Mouse (Mus musculus): ENCODE data around the gene Hadhb. TPM values are rescaled to one million over a fixed set of nuclear protein-coding genes. Genes with fewer than 3 reads are reported as not detected.

Hadhb gene
- 775 TPM for polyA plus RNA-seq (2014; fragmentation: Illumina TruSeq; extraction: RNeasy Lipid Tissue Mini Kit (QIAGEN cat#74804))

DNA sequence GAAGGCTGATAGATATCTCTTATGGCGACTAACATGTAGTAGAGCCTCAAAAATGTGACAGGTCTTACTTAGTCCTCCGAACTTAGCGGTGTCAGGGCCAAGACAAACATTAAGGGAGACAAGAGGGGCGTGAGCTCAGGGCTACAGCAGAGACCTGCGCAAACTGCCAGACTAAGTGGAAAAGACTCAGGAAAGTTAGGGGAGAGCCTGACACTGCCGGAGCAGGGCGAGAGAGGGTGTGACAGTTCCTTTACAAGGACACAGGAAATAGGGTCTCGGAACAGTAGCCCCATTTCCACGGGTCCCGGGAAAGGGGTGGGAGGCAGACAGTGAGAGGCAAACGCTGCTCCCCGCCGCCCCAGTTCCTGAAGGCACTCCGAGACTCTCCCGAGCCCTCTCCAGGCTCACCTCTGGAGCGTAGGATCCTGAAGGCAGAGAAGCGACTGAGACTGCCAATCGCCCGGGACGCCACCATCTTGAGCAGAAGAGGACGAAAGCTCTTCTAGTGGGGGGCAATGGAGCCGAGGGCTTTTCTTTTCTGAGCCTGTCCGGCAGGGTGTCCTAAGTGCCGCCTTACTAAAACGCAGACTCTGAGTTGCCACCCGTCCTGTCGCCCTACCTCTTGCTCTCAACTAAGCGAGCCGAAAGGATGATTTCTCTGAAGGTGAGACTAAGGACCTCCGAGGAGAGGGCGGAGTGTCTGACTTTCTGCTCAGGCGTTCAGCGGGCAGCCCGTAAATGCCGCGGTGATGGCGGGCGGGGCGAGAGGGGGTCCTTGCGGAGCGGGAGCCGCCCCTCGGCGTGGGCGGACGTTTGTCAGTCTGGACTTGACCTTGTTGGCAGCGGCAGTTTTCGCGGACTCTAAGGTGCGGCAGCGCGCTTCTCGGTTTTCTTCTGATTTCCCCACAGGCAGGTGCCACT lies at the start of gene Hadhb, which contains the start of gene Hadha:
Gene Hadhb, plus strand, starts transcription at position 775 of the 921 bp plus-strand sequence.
Gene Hadha, minus strand, starts transcription at position 689 of the 921 bp plus-strand sequence.

DNA sequence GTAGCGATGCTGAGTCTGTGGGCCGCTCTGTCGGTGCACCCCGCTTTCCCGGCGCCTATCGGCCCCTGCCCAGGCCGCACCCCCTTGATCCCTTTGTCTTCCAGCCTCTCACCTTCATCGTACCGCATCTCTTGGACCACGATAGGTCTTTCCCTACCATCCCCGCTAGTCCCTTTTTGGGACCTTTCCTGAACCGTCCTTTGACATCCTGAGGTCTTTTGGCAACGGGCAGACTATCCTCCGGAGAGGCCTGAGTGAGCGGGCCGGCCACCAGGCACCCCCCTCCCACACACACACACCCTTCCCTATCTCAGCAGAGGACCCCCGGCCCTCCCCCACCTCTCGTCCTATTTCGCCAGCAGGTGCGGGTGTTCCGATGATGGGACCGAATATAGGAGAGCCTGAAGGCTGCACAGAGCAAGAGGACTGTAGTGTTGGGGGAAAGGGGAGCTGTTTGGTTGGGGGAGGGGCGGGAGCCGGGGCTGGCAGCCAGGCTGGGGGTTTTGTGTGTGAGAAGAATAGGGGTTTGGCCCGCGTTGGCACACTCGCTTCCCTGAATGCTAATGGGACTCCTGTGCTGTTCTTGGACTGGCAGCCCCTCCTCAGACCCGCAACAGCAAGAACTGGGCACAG lies 49.3 kb upstream of the Hadhb start, which contains the start of gene 3110082J24Rik:
Gene 3110082J24Rik, minus strand, starts transcription at position 419 of the 633 bp plus-strand sequence.

DNA sequence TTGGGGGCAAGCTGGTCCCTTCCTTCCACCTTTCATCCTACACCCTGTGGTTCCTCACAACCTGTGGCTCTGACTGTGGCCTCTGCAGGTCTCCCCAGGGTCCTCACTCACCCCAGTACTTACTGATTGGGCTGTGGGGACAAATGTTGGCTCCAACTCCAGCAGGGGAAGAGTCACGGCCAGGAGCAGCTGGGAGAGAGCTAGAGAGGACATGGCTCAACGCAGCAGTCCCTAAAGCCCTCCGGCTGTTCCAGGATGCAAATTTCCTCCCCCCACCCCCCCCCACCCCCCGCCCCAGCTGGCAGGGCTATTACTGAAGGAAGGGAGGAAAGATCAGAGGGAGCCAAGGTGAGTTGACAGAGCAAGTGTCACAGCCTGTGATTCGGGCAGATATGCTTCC lies 50.4 kb downstream of the Hadhb start, which contains the start of gene Adgrf3:
Gene Adgrf3, minus strand, starts transcription at position 230 of the 400 bp plus-strand sequence.

DNA sequence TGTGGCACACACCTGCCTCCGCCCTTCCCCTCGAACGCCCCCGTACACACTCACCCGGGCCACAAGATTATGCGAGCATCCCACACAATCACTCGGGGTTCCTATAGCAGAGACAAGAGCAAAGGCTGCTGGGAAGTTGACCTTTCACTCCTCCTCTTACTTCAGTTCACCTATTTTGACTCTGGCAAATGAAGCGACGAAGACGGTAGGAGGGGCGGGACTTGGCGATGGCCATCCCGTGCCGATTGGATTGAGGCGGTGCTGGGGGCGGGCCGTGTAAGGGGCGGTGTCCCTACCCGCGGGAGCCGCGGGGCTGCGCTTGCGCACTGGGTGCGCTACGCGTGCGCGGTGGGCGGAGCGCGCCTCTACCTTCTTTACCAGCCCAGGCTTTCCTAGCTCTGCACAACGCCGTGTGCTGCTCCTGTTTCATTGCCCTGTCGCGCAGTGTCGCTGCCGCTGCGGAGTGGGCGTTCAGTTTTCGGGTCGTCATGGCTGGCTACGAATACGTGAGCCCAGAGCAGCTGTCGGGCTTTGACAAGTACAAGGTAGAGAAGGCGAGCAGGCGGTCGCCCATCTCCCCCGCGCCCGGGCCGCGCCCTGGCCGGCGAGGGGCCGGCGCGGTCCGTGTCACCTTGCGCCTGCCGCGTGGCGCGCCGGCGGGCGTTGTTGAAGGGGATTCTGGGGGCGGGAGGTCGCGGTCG lies 77.4 kb downstream of the Hadhb start, which contains the start of gene Selenoi:
Gene Selenoi, plus strand, starts transcription at position 311 of the 701 bp plus-strand sequence.

Other genes with a start within 250 kb of the Hadhb start
- gene Il6, start 142.1 kb upstream of the Hadhb start, polyA plus RNA-seq (2014; fragmentation: Illumina TruSeq; extraction: RNeasy Lipid Tissue Mini Kit (QIAGEN cat#74804)), result 1.1 TPM
- gene Tyms, start 81.6 kb upstream of the Hadhb start, polyA plus RNA-seq (2014; fragmentation: Illumina TruSeq; extraction: RNeasy Lipid Tissue Mini Kit (QIAGEN cat#74804)), result 38.6 TPM
- not detected for gene Garem2, start 50.1 kb upstream of the Hadhb start, polyA plus RNA-seq (2014; fragmentation: Illumina TruSeq; extraction: RNeasy Lipid Tissue Mini Kit (QIAGEN cat#74804))
- gene 3110082J24Rik, start 49.2 kb upstream of the Hadhb start, polyA plus RNA-seq (2014; fragmentation: Illumina TruSeq; extraction: RNeasy Lipid Tissue Mini Kit (QIAGEN cat#74804)), result not detected
- 269 TPM for gene Hadha, start 86 bp upstream of the Hadhb start, polyA plus RNA-seq (2014; fragmentation: Illumina TruSeq; extraction: RNeasy Lipid Tissue Mini Kit (QIAGEN cat#74804))
- gene Adgrf3, start 50.5 kb downstream of the Hadhb start, polyA plus RNA-seq (2014; fragmentation: Illumina TruSeq; extraction: RNeasy Lipid Tissue Mini Kit (QIAGEN cat#74804)), result not detected
- 40.1 TPM for gene Selenoi, start 77.3 kb downstream of the Hadhb start, polyA plus RNA-seq (2014; fragmentation: Illumina TruSeq; extraction: RNeasy Lipid Tissue Mini Kit (QIAGEN cat#74804))
- gene Drc1, start 126.1 kb downstream of the Hadhb start, polyA plus RNA-seq (2014; fragmentation: Illumina TruSeq; extraction: RNeasy Lipid Tissue Mini Kit (QIAGEN cat#74804)), result 1.5 TPM